Mouse (Mus musculus) fibroblast of lung, adult 2 months (primary cell): ENCODE data around the gene 3300002I08Rik.
"Not testable (repeated sequence)": the region's sequence is repeated elsewhere in the genome, so short reads cannot be mapped to it uniquely, and the experiment has no call there.

ENCODE experiments used
- DNase-seq: peaks from one replicate; pipeline ENCODE4 v3.0.0-alpha.2; 2011; ENCODE audit warnings: low read depth

3300002I08Rik gene

GRCm38 (mm10) chr2:150362113-150362877 is at the start of gene 3300002I08Rik:
Gene 3300002I08Rik, minus strand, starts transcription at chr2:150362765.
- peak; percentile 82 for DNase-seq

- not testable (repeated sequence) for DNase-seq
Measured at GRCm38 (mm10) chr2:150412146-150412545, 49.6 kb upstream of the 3300002I08Rik start.

- no peak for DNase-seq
Measured at GRCm38 (mm10) chr2:150390198-150390597, 27.6 kb upstream of the 3300002I08Rik start.

GRCm38 (mm10) chr2:150385553-150386106 is 23.1 kb upstream of the 3300002I08Rik start:
- DNase-seq, result not testable (repeated sequence)

- no peak for DNase-seq
Measured at GRCm38 (mm10) chr2:150362878-150363229, 289 bp upstream of the 3300002I08Rik start.

- DNase-seq, result not testable (repeated sequence)
Measured at GRCm38 (mm10) chr2:150357136-150357535, 5.4 kb downstream of the 3300002I08Rik start.

GRCm38 (mm10) chr2:150323402-150323801 is 39.2 kb downstream of the 3300002I08Rik start, which contains the start of gene Gm10130:
Gene Gm10130, plus strand, starts transcription at chr2:150323702.
- no peak for DNase-seq

GRCm38 (mm10) chr2:150318973-150319372 is 43.6 kb downstream of the 3300002I08Rik start:
- no peak for DNase-seq

- DNase-seq, result no peak
Measured at GRCm38 (mm10) chr2:150316140-150316539, 46.4 kb downstream of the 3300002I08Rik start.

- peak; percentile 83 for DNase-seq
Measured at GRCm38 (mm10) chr2:150310952-150311884, 51.3 kb downstream of the 3300002I08Rik start.

GRCm38 (mm10) chr2:150307183-150307773 is 55.3 kb downstream of the 3300002I08Rik start:
- DNase-seq, result no peak

GRCm38 (mm10) chr2:150299096-150299495 is 63.5 kb downstream of the 3300002I08Rik start:
- no peak for DNase-seq

- DNase-seq, result no peak
Measured at GRCm38 (mm10) chr2:150293669-150294068, 68.9 kb downstream of the 3300002I08Rik start.
